Mouse (Mus musculus): ENCODE data around the gene Lemd2. TPM values are rescaled to one million over a fixed set of nuclear protein-coding genes. Genes with fewer than 3 reads are reported as not detected.

The Lemd2 gene
- polyA plus RNA-seq, 1 experiment from 2014 or later = 24.0 TPM

DNA sequence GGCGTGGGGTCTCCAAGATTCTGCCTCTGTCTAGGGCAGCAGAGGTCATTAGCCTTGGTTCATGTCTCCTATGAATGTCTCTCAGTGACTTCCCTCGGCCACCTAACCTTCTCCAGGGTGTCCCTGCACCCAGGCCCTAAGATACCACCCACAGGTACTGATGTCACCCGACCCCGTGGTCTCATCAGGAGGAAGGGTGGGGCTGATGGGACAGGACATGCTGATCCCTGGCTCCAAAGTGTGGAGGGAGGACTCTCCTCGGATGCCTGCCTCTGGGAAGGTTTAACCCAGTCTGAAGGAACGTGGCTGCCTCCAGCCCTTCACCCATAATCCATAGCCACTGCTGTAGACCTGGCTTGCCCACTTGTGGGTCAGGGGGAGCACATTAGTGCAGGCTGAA, 37.4 kb downstream of the Lemd2 start:
- Histone ChIP-seq H3K27ac (no peak overlapping the region), H3K36me3 (no peaks in the 10 kb centered on the region), H3K27me3 (no peaks in the 10 kb centered on the region), H3K9me3 (no peaks in the 10 kb centered on the region), H3K4me2 (replicated peaks) (no peak overlapping the region), H3K4me3 (replicated peaks) (no peak overlapping the region), H3K9ac (replicated peaks) (no peak overlapping the region), H3K4me1 (replicated peaks) (0 out of 2 replicates have a peak, but pooled peaks cover 5% of the 10 kb centered on the region)
- 75% methylated on average over 6 of the region's 6 CpGs for WGBS
- ATAC-seq = no peak

DNA sequence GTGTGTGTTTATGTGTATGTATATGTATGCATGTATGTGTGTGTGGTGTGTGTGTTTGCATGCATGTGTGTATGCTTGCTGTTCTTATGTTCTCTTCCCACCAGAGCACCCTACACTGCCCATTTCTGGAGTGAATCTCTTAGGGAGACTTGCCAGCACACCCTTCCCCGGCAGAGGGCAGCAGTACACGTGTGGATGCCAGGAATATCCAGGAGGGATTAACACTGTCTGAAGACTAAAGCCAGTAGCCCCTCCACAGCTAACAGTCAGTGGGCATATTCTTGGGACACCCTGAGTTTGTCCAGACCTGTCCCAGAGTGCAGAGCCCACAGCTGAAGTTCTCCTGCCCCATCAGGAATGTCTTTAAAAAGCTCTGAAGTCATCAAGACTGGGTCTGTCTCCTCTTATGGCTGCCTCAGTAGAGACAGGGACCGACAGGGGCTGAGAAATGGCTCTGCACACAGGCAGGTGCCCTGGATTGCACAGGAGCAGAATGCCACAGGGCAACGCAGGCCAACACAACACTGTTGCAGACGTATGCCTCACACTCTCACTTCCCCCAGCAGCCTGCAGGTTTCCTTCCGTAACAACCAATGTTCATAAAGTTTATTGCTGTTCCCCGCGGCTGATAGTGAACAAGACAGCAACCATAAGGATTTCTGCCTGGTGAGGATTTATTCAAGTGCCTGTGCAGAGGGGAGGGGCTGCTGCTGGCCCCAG, 39.1 kb downstream of the Lemd2 start:
- Histone ChIP-seq H3K27me3 (no peaks in the 10 kb centered on the region), H3K9me3 (no peaks in the 10 kb centered on the region), H3K9ac (replicated peaks) (no peak overlapping the region), H3K36me3 (no peaks in the 10 kb centered on the region), H3K4me2 (replicated peaks) (no peak overlapping the region), H3K27ac (no peak overlapping the region), H3K4me1 (replicated peaks) (0 out of 2 replicates have a peak, but pooled peaks cover 5% of the 10 kb centered on the region), H3K4me3 (replicated peaks) (no peak overlapping the region)
- 72% methylated on average over 8 of the region's 8 CpGs for WGBS
- ATAC-seq = peak; percentile 60

DNA sequence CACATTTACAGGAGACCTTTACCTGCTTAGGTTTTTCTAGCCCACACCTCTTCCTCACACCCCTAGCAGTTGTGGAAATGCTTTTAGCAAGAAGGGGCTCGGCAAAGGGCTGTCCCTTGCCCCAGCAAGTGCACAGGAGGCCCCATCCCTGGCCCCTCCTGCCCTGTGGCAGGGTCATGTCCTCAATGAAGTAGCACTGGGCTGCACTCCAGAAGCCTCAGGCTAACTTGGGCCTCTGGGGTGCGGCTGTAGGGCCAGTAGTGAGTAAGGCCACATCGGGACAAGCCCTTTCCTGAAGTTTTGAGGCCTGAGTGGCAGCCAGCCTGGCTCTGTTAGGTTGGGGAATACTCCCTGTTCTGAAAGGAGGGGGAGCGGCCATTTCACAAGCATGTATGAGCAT, 43.4 kb downstream of the Lemd2 start:
- 82% methylated on average over 4 of the region's 4 CpGs for WGBS
- no peaks in the 10 kb centered on the region for H3K36me3 ChIP-seq

DNA sequence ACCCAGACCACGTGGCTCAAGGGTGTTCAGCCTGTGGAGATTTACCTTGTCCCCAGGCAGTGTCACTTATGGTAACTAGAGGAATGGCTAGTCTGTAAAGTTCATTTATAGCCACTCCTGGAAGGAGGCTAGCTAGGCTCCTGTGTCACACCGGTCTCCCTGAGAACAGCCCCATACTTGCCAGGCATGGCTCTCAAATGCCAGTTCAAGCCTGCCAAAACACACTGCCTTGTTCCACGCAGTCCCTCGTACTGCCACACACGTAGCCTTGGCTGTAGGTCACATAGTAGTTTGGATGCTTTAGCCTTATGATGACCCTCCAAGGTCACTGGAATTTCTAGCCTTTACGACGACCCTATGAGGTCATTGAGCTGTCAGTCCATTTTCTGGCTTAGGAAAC, 45.1 kb downstream of the Lemd2 start:
- H3K27ac ChIP-seq = no peak overlapping the region
- 84% methylated on average over 7 of the region's 7 CpGs for WGBS
- no peaks in the 10 kb centered on the region for H3K36me3 ChIP-seq
- no peak overlapping the region for H3K4me2 ChIP-seq (replicated peaks)
- peaks cover 6% of the 10 kb centered on the region; the same call in 1 of the 2 replicates for H3K4me1 ChIP-seq (replicated peaks)
- no peak overlapping the region for H3K4me3 ChIP-seq (replicated peaks)
- no peaks in the 10 kb centered on the region for H3K27me3 ChIP-seq
- no peak for ATAC-seq
- H3K9me3 ChIP-seq = no peaks in the 10 kb centered on the region
- H3K9ac ChIP-seq (replicated peaks) = no peak overlapping the region

More for the DNA sequence above, 43.4 kb downstream of the Lemd2 start:
- no peak for ATAC-seq
- H3K9ac ChIP-seq (replicated peaks) = no peak overlapping the region
- no peak overlapping the region for H3K4me3 ChIP-seq (replicated peaks)
- 0 out of 2 replicates have a peak, but pooled peaks cover 5% of the 10 kb centered on the region for H3K4me1 ChIP-seq (replicated peaks)
- no peak overlapping the region for H3K4me2 ChIP-seq (replicated peaks)
- H3K27me3 ChIP-seq = no peaks in the 10 kb centered on the region
- H3K9me3 ChIP-seq = no peaks in the 10 kb centered on the region
- no peak overlapping the region for H3K27ac ChIP-seq

DNA sequence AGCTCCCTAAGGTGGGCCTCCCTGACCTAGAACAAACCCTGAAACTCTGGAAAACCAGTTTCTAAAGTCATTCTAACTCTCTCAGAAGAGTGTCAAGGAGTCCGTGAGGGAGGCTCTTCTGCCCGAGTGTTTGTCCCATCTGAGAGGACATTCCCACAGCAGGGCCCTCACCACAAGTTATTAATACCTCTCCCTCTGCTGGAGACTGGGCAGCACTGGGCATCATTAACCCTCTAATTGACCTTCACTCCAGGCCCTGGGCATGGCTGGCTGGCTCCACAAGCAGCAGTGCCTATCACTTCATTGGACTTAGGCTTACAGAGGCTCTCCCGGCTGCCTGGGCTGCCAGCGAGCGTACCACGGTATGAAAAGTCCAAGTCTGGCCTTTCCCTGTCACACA, 45.8 kb downstream of the Lemd2 start:
- Histone ChIP-seq H3K4me1 (replicated peaks) (peaks cover 13% of the 10 kb centered on the region), H3K9me3 (no peaks in the 10 kb centered on the region), H3K9ac (replicated peaks) (no peak overlapping the region; the same call in 1 of the 2 replicates), H3K4me2 (replicated peaks) (no peak overlapping the region), H3K27ac (no peak overlapping the region), H3K36me3 (no peaks in the 10 kb centered on the region), H3K27me3 (no peaks in the 10 kb centered on the region), H3K4me3 (replicated peaks) (no peak overlapping the region)
- ATAC-seq = no peak
- 84% methylated on average over 6 of the region's 6 CpGs for WGBS

DNA sequence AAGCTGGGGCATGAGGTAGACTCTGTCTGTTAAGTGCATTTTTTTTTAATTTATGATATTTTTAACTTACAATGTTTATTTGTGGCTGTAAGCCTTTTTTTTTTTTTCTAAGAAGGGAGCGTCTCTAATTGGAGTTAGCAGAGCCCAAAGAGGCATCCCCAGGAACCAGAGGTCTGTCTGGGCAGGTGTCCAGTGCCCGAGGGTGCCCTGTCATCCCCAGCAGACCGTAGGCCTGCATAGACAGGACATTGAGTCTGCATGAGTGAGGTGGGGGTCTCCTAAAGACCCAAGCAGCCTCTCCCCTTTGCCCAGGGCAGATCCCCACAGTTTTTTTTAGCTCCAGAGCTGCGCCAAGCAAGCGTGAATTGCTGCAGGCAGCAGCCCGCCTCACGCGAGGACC, 48.5 kb downstream of the Lemd2 start:
- 81% methylated on average over 8 of the region's 8 CpGs for WGBS

DNA sequence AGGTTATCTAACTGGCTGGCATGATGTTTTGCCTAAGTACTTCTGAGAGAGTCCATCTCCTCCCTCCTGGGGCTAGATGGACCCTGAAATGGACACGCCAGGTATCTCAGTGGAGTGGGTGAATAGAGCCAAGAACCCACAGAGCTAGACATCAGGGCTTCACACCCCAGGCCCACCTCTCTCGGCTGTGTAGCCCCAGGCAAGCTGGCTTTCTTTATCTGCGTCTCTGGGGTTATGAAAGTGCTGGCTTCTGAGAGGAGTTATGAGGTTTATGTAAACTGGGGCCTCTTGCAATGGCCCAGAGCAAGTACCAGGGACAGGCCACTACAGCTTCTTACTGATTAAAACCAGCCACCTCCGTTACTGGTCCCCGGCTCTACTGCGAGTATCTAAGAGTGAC, 49.4 kb downstream of the Lemd2 start:
- no peaks in the 10 kb centered on the region for H3K27me3 ChIP-seq
- H3K9ac ChIP-seq (replicated peaks) = no peak overlapping the region
- H3K4me2 ChIP-seq (replicated peaks) = no peak overlapping the region
- no peaks in the 10 kb centered on the region for H3K36me3 ChIP-seq
- H3K9me3 ChIP-seq = no peaks in the 10 kb centered on the region
- H3K4me1 ChIP-seq (replicated peaks) = peaks cover 20% of the 10 kb centered on the region
- H3K27ac ChIP-seq = no peak overlapping the region
- WGBS = 80% methylated on average over 6 of the region's 6 CpGs
- no peak for ATAC-seq
- H3K4me3 ChIP-seq (replicated peaks) = no peak overlapping the region

More for the DNA sequence above, 48.5 kb downstream of the Lemd2 start:
- no peaks in the 10 kb centered on the region for H3K36me3 ChIP-seq
- no peak overlapping the region for H3K4me2 ChIP-seq (replicated peaks)
- no peak for ATAC-seq
- H3K27me3 ChIP-seq = no peaks in the 10 kb centered on the region
- H3K27ac ChIP-seq = no peak overlapping the region
- no peaks in the 10 kb centered on the region for H3K9me3 ChIP-seq
- peaks cover 11% of the 10 kb centered on the region for H3K4me1 ChIP-seq (replicated peaks)
- no peak overlapping the region for H3K4me3 ChIP-seq (replicated peaks)
- H3K9ac ChIP-seq (replicated peaks) = no peak overlapping the region

DNA sequence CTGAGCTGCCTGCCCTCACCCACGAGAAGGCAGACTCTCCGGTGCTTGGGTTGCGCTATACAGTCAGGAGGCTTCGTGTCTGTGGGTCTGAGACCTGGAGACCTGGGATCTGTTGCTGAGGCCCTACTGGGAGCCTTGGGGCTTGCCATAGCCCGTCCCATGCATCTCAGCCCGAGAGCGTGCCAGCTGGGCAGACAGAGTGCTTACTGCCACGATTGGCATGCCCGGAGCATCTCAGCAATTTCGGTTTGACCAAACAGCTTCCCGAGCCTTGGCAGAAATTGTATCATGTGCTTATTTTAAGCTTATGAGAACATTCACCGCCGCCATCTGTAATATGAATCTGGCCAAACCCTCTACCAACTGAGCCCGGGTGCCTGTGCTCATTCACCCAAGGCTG, 50.0 kb downstream of the Lemd2 start:
- H3K27me3 ChIP-seq = no peaks in the 10 kb centered on the region
- no peaks in the 10 kb centered on the region for H3K36me3 ChIP-seq
- WGBS = 90% methylated on average over 14 of the region's 14 CpGs
- H3K4me2 ChIP-seq (replicated peaks) = no peak overlapping the region
- H3K4me1 ChIP-seq (replicated peaks) = peaks cover 26% of the 10 kb centered on the region
- H3K4me3 ChIP-seq (replicated peaks) = no peak overlapping the region
- no peak overlapping the region for H3K27ac ChIP-seq
- H3K9me3 ChIP-seq = no peaks in the 10 kb centered on the region
- H3K9ac ChIP-seq (replicated peaks) = no peak overlapping the region
- ATAC-seq = no peak

DNA sequence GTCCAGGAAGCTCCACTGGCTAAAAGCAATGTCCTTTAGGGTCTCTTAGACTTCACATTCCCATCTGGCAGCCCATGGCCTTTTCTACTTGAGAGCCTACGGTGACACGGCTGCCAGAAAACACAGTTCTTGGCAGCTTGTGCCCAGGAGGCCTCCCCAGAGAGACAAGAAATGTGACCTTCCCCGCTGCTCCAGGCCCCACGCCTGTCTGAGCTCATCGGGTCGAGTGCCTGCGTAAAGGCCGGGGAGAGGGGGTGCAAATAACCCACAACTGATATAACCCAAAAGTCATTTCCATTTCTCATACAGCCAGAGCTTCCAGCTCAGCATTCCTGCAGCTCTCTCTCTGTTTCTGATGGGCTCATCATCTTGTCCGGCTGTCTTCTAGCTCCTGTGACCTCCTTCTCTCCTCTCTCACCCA, 50.5 kb downstream of the Lemd2 start:
- Histone ChIP-seq H3K27me3 (no peaks in the 10 kb centered on the region), H3K4me1 (replicated peaks) (peaks cover 31% of the 10 kb centered on the region), H3K36me3 (no peaks in the 10 kb centered on the region), H3K27ac (no peak overlapping the region), H3K9ac (replicated peaks) (no peak overlapping the region), H3K4me3 (replicated peaks) (no peak overlapping the region), H3K4me2 (replicated peaks) (no peak overlapping the region), H3K9me3 (no peaks in the 10 kb centered on the region)
- no peak for ATAC-seq
- WGBS = 67% methylated on average over 9 of the region's 9 CpGs

DNA sequence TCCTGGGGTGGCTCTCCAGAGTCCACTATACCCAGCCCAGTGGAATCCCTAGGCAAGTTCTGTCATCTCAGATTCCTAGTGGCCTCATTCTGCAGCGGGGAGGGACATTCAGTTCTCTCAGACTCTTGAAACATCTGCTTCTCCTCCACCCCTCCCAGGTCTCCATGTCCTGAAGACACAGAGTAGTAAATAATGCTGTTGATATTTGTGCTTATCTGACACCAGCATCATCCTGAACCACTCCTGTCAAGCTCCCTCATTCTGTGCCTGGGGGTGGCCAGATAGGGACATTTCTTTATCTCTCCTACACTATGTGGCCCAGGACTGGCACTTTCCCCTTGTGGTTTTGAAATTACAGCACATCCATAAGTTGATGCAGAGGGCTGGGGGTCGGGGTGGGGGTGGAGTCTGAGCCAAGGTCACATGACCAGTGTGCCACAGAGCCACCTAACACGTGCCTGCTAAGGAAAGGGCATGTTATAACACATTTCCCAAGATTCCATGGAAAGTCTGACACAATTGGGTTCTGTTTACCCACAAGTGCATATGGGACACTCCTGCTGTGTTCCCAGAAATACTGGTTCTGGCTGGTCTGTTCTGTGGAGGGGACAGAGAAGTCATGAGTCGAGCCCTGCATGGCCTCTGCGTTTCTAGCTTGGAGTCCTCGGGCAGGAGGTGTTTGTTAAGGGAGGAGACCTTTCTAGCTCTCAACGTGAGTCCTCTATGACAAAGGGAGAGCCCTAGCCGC, 51.1 kb downstream of the Lemd2 start:
- ATAC-seq = no peak
- Histone ChIP-seq H3K4me3 (replicated peaks) (no peak overlapping the region), H3K27me3 (no peaks in the 10 kb centered on the region), H3K4me2 (replicated peaks) (no peak overlapping the region), H3K27ac (no peak overlapping the region), H3K9ac (replicated peaks) (no peak overlapping the region), H3K9me3 (no peaks in the 10 kb centered on the region), H3K4me1 (replicated peaks) (peaks cover 37% of the 10 kb centered on the region), H3K36me3 (no peaks in the 10 kb centered on the region)
- WGBS = 67% methylated on average over 8 of the region's 8 CpGs

DNA sequence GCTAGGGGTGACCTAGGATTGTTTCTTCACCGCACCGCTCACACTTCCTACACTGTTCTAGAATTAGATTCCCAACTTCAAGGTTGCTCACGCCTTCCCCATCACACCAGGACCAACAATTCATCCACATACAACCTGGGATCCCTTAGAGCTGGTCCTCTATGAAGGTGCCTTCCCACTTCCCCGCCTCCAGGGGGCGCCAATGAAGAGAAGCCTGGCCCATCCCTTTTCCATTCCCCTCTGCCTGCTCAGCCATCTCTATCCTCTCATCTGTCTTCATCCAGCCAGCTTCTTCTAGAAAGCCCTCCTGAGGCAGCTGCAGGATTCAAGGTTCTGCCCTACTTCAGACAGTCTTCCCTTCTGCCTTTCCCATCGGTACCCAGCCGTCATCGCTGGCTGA, 52.9 kb downstream of the Lemd2 start:
- Histone ChIP-seq H3K4me1 (replicated peaks) (peaks cover 42% of the 10 kb centered on the region), H3K36me3 (no peaks in the 10 kb centered on the region), H3K9me3 (no peaks in the 10 kb centered on the region), H3K27me3 (no peaks in the 10 kb centered on the region), H3K4me3 (replicated peaks) (no peak overlapping the region), H3K9ac (replicated peaks) (no peak overlapping the region), H3K27ac (no peak overlapping the region), H3K4me2 (replicated peaks) (no peak overlapping the region)
- WGBS = 73% methylated on average over 8 of the region's 8 CpGs
- no peak for ATAC-seq

DNA sequence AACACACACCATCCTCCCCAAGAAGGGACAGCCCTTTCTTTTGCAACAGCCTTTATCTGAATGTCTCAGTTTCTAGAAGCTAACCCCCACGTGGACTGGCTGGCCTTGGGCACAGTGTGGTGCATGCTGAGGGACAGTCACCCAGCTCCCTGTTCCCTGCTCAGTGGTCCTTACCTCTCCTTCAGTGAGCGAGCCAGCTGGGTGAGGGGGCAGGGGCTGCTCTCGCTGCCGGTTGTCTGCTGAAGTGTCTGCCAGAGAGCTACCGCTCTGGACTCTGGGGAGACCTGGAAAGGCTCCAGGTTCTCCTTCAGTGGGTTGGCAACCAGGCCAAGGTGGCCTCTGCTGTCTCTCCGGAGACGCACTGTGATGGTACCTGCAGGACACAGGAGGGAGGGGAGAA, 53.4 kb downstream of the Lemd2 start:
- no peak overlapping the region for H3K27ac ChIP-seq
- no peak for ATAC-seq
- no peaks in the 10 kb centered on the region for H3K36me3 ChIP-seq
- no peak overlapping the region for H3K4me2 ChIP-seq (replicated peaks)
- no peak overlapping the region for H3K9ac ChIP-seq (replicated peaks)
- H3K4me1 ChIP-seq (replicated peaks) = peaks cover 47% of the 10 kb centered on the region
- no peak overlapping the region for H3K4me3 ChIP-seq (replicated peaks)
- WGBS = 69% methylated on average over 6 of the region's 7 CpGs
- no peaks in the 10 kb centered on the region for H3K9me3 ChIP-seq
- no peaks in the 10 kb centered on the region for H3K27me3 ChIP-seq
